Mouse (Mus musculus) liver, postnatal 0 days (tissue): Measurements from ENCODE around the gene Marf1.

Experiments
- CTCF ChIP-seq: sonication (generic); IDR thresholded peaks from 2 replicates; pipeline ENCODE4 v1.5.1; 2016; ENCODE audit warnings: antibody characterized with exemption, low read depth
- EP300 ChIP-seq: IDR thresholded peaks from 2 replicates; pipeline ENCODE4 v1.6.1; 2016; ENCODE audit warnings: antibody characterized with exemption, low read depth, mild to moderate bottlenecking

DNA sequence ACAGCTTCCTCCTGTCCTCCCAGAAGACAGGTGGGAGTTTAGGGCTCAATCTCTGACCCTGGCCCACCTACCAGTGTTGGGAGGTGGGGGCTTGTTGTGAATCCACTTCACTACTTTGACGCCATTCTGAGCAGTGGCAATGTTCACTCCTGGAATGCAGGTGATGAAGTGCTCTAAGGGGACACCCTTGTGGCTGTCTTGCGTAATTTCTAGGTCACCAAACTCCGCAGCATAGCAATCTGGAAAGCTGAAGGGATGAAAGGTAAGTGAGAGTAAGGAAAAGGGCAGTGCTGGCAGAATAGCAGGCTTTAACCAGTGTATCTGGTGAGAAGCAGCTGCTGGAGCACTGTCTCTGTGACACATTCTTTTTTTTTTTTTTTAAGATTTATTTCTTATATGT, 31.8 kb downstream of the Marf1 start:
- 0 out of 2 replicates have a peak, but pooled peaks have one; percentile 13 for TF ChIP-seq CTCF
- no peak for TF ChIP-seq EP300
